Comparison of ENCODE assay signal across 14 mouse cellular contexts in the genomic region with DNA sequence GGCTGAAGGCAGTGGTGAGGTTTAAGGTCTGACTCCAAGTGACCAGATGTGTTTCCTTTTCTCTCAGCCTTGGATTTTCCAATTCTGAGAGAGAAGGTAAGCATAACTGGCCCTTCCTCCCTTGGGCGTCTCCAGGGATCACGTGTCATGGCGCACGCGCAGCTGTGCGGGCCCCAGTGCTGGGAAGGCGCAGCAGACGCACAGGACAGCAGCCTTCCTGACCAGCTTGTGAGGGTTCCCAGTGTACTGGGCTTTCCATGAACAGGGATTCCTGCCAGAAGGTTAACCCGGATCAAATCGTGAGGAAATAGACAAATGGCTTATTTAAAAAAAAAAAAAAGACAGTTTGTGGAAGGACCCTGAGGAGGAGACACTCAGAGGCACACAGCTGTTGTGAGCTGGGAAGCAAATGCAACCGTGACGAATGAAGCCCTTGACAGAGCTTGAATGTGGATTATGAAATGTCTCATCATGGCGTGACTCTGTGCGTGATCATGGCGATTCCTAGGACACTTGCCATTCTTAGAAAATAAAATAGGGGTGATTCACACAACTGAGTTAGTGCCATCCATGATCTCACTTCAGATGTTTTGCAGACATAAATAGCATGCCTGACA. TPM values are rescaled to one million over a fixed set of nuclear protein-coding genes. Genes with fewer than 3 reads are reported as not detected.
DNase-seq lines count a peak whose midpoint lies in the region; ATAC-seq and TF ChIP-seq lines count a peak whose summit lies in the region.
"Had no signal": no experiment of that assay in that cellular context is flagged by ENCODE, and none has a peak within 500 bp of the region (broad histone marks: within the 10 kb centered on the region; RNA-seq: fewer than 3 reads in every experiment).

No protein-coding gene starts in this region.

- no peak for TF ChIP-seq CTCF in left cerebral cortex, adult 2 months (IDR thresholded peaks at IDR 0.05)

- no peak overlapping the region for H3K27ac ChIP-seq in limb, embryonic 15.5 days
- H3K27ac ChIP-seq in left cerebral cortex, adult 2 months = no peak overlapping the region; the same call in 1 of the 2 replicates
- H3K27ac ChIP-seq: stomach, embryonic 15.5 days had no signal

- no peaks in the 10 kb centered on the region for H3K9me3 ChIP-seq in limb, embryonic 15.5 days
- H3K9me3 ChIP-seq: stomach, embryonic 15.5 days had no signal

- H3K4me3 ChIP-seq in limb, embryonic 15.5 days = no peak overlapping the region
- H3K4me3 ChIP-seq in left cerebral cortex, adult 2 months = no peak overlapping the region
- H3K4me3 ChIP-seq: stomach, embryonic 15.5 days had no signal

- 0 out of 2 replicates have a peak, but pooled peaks cover 4% of the 10 kb centered on the region for H3K4me1 ChIP-seq in limb, embryonic 15.5 days
- H3K4me1 ChIP-seq: stomach, embryonic 15.5 days had no signal

- DNase-seq in layer of hippocampus, adult 11-12 months (ENCODE audit: low spot score) = peak; percentile 28
- no peak for DNase-seq in layer of hippocampus, adult 9-10 months (ENCODE audit: low spot score)
- DNase-seq in ES-CJ7 (ENCODE audit: low read depth, low spot score) = peak; percentile 26
- DNase-seq in brain, adult 2 months (ENCODE audit: low read depth, low spot score) = peak; percentile 51
- DNase-seq in left cerebral cortex, adult 2 months (ENCODE audit: extremely low spot score in 1 of 2, low spot score in 2 of 2) = no peak
- DNase-seq in spleen, adult 18-20 months = no peak
- DNase-seq: cerebellum, adult 8-10 months; heart, adult 18-20 months; kidney, adult 18-20 months had no signal

- no peaks in the 10 kb centered on the region for H3K36me3 ChIP-seq in limb, embryonic 15.5 days
- H3K36me3 ChIP-seq: stomach, embryonic 15.5 days had no signal

- no peak overlapping the region for H3K9ac ChIP-seq in limb, embryonic 15.5 days
- H3K9ac ChIP-seq: stomach, embryonic 15.5 days had no signal

- 77% methylated on average over 15 of the region's 15 CpGs for WGBS in limb, embryonic 15.5 days

- ATAC-seq in limb, embryonic 15.5 days (ENCODE audit: insufficient number of reproducible peaks, low FRiP score, low TSS enrichment, low read depth) = peak; percentile 61; the same call in 1 of the 2 replicates
- ATAC-seq in erythroid progenitor cell, adult 5-6 weeks (replicated peaks; ENCODE audit: low FRiP score, poor library complexity, severe bottlenecking) = no peak
- ATAC-seq: activated CD4-positive, CD25-positive, alpha-beta regulatory T cell, adult 4 months had no signal

- intact Hi-C loops in left cerebral cortex, adult 2 months (cut with DNase I) = loop anchor here (10.0 kb wide), 1 partner anchor 913 kb away; the partner anchor contains the start of gene Scg2

- H3K27me3 ChIP-seq in limb, embryonic 15.5 days = no peaks in the 10 kb centered on the region
- H3K27me3 ChIP-seq: stomach, embryonic 15.5 days had no signal

- H3K4me2 ChIP-seq in limb, embryonic 15.5 days = no peak overlapping the region
- H3K4me2 ChIP-seq: stomach, embryonic 15.5 days had no signal

RNA-seq across cellular contexts. Expression of gene BC035947, which starts 20.3 kb away (rescaled TPM):
- polyA plus RNA-seq in limb, embryonic 15.5 days (2015; fragmentation: Nextera tagmentation; extraction: Ambion mirVana) = 0.06 and 0.07 TPM in 2 replicates
- under 1 TPM; 0.77 to 0.79 TPM for total RNA-seq in left cerebral cortex, adult 2 months (2021)
- total RNA-seq in erythroid progenitor cell, adult 5-6 weeks (2015; ENCODE audit: low replicate concordance) = not detected in 2 replicates
- total RNA-seq in erythroid progenitor cell, adult 5-6 weeks (2017; ENCODE audit: low replicate concordance) = not detected in 2 replicates
- total RNA-seq: heart, adult 18-20 months had no signal
- polyA plus RNA-seq: activated CD4-positive, CD25-positive, alpha-beta regulatory T cell, adult 4 months had no signal

RNA-seq across cellular contexts. Expression of gene Mogat1, which starts 21.5 kb away (rescaled TPM):
- polyA plus RNA-seq in limb, embryonic 15.5 days (2015; fragmentation: Nextera tagmentation; extraction: Ambion mirVana) = 0.15 and 0.19 TPM in 2 replicates
- not detected for total RNA-seq in left cerebral cortex, adult 2 months (2021)
- total RNA-seq in erythroid progenitor cell, adult 5-6 weeks (2015; ENCODE audit: low replicate concordance) = not detected in 2 replicates
- not detected in 2 replicates for total RNA-seq in erythroid progenitor cell, adult 5-6 weeks (2017; ENCODE audit: low replicate concordance)
- total RNA-seq: layer of hippocampus, postnatal 14 days had no signal
- polyA plus RNA-seq: activated CD4-positive, CD25-positive, alpha-beta regulatory T cell, adult 4 months had no signal

RNA-seq across cellular contexts. Expression of gene Farsb, which starts 43.6 kb away (rescaled TPM):
- 125 and 127 TPM in 2 replicates for polyA plus RNA-seq in limb, embryonic 15.5 days (2015; fragmentation: Nextera tagmentation; extraction: Ambion mirVana)
- 10 to 100 TPM; 61.0 to 61.9 TPM for total RNA-seq in left cerebral cortex, adult 2 months (2021)
- 31.4 and 41.1 TPM in 2 replicates for total RNA-seq in erythroid progenitor cell, adult 5-6 weeks (2015; ENCODE audit: low replicate concordance)
- 21.8 and 22.5 TPM in 2 replicates for total RNA-seq in erythroid progenitor cell, adult 5-6 weeks (2017; ENCODE audit: low replicate concordance)

Comparison
In these comparisons a context has a peak if more than half of its experiments do, and no peak if none do; other contexts are left out.
1. DNase-seq: peak in layer of hippocampus, adult 11-12 months (single experiment), ES-CJ7 (single experiment) and brain, adult 2 months (single experiment); none in layer of hippocampus, adult 9-10 months (single experiment), left cerebral cortex, adult 2 months (0 of 2) and spleen, adult 18-20 months (0 of 2).